Mouse (Mus musculus) right cerebral cortex, adult 18-20 months (tissue): ENCODE measurements around the gene Caskin2.
A peak's percentile ranks its signal among the peaks of the same experiment; 100 is the strongest.
"Not testable (repeated sequence)": the region's sequence is repeated elsewhere in the genome, so short reads cannot be mapped to it uniquely, and the experiment has no call there.

ENCODE experiments used
- DNase-seq: peaks from one replicate; pipeline ENCODE4 v3.0.0; 2022; ENCODE audit warnings: mixed read lengths

Gene Caskin2

GRCm38 (mm10) chr11:115813507-115814296 is at the start of gene Caskin2:
Gene Caskin2 (minus strand): TSS chr11:115813639.
- peak; percentile 88 for DNase-seq

GRCm38 (mm10) chr11:115859143-115859945 is 45.9 kb upstream of the Caskin2 start:
- peak; percentile 68 for DNase-seq

- no peak for DNase-seq
Measured at GRCm38 (mm10) chr11:115858354-115858753, 44.9 kb upstream of the Caskin2 start, which contains the start of gene Myo15b. Gene Myo15b (plus strand): TSS chr11:115858406.

DNA sequence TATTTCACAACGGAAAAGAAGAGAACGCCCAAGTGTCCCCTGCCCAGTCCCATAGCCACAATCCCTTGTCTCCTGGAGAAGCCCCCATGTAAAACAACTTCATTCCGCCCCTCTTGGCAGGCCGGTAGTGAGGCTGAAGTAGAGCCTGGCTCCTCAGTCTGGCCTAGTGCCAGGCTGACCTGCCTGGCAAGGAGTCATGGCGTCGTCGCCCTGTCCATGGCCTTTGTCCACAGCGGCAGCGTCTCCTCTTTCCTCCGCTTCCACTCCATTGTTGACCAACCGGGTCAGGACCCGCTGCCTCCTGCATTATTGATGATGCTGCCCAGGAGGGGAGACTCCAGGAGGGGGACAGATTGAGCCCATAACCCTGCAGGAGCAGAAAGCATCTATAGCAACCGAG is 44.5 kb upstream of the Caskin2 start:
- no peak for DNase-seq

GRCm38 (mm10) chr11:115857146-115857545 is 43.7 kb upstream of the Caskin2 start:
- DNase-seq: not testable (repeated sequence)

- DNase-seq: peak; percentile 52
Measured at GRCm38 (mm10) chr11:115854674-115855073, 41.2 kb upstream of the Caskin2 start.

GRCm38 (mm10) chr11:115845819-115846218 is 32.4 kb upstream of the Caskin2 start:
- no peak for DNase-seq

GRCm38 (mm10) chr11:115844240-115844639 is 30.8 kb upstream of the Caskin2 start:
- DNase-seq: no peak

DNA sequence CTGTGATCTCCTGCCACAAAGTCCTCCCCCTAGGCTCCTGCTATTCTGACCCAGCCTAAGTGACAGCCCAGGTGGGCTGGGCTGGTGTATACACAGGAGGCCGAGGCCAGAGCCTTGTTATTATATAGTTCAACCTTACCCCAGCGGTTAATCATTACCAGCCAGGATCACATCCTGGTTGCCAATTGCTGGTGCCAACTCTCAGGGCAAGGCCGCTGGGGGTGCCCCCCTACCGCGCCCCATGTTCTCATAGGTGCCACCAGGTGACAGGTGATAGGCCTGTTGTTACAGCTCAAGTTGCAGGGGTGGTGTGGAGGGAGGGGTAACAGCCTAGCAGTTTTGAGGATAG is 30.4 kb upstream of the Caskin2 start:
- no peak for DNase-seq

DNA sequence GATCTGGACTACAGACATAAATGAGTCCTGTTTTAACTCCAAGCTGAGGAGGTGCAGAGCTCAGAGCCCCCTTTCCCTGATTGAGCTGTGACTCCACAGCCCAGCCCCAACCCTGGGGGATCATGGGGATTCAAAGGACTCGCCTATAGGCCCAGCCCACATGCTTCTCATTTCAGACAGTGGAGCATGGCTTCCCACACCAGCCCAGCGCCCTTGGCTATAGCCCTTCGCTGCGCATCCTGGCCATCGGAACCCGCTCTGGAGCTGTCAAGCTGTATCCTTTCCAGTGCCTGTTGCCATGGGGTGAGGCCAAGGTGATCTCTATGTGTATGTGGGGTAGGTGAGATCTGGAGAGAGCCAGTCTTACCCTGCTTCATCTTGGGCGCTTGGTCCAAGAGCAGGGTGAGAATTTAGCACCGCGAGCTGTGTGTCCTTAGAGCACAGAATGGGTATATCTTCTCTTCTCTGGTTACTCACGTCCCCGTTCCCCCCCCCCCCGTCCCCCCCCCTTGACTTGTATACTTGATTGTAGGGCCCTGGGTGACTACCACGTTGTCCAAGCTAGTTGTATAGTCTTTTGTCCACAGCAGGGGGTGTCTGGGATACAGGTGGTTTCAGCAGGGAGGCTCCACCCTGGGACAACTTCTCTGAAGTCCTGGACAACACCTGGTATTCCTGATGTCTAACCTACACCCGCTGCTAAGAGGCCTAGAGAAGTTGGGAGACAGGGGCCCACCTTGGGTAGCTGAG is 29.9 kb upstream of the Caskin2 start:
- DNase-seq: no peak

DNA sequence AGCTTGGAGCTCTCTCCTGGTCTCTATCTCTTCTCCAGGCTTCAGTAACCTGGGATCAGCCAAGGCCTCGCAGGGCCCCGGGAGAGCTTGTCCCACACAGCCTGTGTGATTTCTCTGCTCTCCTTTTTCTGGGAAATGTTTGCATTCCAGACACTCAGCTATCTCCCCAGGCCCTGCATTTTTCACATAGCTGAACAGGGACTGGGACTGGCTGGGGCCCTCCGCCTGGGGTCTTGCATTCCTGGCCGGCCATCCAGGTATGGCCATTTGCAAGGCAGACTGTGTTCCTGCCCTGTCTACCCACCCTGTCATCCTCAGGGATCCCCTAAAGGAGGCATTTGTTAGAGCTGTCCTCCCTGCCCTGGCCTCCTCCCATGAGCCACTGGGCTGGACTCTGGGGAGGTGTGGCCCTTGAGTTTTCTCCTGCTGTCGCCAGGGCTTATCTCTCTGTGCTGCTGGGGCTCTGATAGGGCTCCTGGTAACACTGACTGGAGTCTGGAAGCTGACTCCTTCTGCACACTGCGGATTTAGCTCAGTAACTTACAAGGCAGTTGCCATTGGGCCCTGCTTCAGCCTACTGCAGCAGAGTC is 28.6 kb upstream of the Caskin2 start:
- no peak for DNase-seq

- no peak for DNase-seq
Measured at GRCm38 (mm10) chr11:115841044-115841443, 27.6 kb upstream of the Caskin2 start.

- DNase-seq: no peak
Measured at GRCm38 (mm10) chr11:115839732-115840131, 26.3 kb upstream of the Caskin2 start.

- no peak for DNase-seq
Measured at GRCm38 (mm10) chr11:115838895-115839311, 25.5 kb upstream of the Caskin2 start.

- DNase-seq: no peak
Measured at GRCm38 (mm10) chr11:115837606-115838345, 24.3 kb upstream of the Caskin2 start.

DNA sequence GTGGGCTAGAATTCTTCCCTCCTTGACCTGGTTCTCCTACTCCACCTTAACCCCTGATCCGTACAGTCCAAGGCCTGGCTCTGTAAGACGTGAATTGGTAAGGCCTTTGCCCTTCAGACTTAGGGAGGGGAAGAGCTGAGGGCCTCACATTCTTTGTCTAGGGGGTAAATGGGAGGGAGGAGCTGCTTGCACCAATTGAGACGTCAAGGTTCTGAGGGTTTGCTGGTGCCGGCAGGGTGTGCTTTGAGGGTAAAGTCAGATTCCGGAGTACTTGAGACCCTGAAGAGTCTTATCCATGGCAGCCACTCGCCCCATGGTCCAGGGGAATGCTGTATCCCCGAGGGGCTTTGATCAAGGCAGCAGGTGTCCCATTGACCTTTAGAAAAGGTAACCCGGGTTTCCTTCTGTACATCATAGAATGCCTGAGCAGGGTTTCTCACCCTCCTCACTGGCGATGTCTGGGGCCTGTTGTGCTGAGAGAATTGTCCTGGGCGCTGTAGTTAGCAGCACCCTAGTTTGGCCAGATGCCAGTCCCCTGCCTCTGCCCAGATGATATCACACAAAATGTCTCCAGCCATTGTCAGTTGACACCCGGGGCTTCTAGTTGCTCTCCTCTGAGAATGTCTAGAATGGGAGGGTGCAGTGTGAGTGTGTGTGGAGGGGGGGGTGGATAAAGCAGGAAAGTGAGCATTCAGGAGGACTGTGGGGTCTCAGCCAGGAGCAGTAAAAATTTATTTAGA is 23.4 kb upstream of the Caskin2 start:
- no peak for DNase-seq

GRCm38 (mm10) chr11:115834033-115834432 is 20.6 kb upstream of the Caskin2 start:
- no peak for DNase-seq

DNA sequence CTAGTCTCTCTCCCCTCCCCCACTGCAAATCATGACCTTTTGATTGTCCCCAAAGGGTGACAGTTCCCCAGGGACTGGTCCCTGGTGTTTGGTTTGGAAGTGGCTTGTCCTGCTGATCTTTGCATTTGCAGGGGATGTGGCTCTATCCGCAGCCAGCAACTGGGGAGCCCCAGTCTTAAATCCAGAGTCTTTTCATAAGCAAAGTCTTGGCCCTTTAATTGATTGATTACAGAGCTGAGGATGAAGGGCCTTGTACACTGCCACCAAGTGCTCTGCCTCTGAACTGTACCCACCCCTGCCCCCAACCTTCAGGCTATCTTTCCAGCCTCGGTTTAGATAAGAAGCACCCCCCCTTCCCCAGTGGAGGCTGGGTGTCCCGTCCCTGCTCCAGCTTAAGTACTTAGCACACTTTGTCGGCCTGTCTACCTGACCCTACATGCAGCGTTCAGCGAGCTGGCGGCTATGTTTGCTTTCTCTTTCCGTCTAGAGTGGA is 19.6 kb upstream of the Caskin2 start:
- DNase-seq: no peak

DNA sequence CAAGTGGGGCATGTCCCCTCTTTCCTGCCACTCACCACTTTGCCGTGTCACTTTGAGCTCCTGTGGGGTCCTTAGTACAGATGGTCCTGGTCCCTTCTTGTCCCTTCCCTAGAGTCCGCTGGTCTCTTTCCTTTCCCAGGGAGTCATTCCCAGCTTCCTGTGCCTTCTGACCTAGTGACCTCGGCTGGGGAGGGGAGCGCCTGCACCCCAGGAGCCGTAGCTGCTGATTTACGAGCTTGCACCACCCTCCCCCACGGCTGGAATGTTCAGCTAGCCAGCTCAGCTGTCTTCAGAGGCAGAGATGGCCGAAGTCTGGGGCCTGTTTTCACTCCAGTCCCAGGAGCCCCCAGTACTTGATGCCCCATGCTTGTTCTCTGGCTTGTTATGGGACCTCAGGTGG is 19.1 kb upstream of the Caskin2 start:
- no peak for DNase-seq

- no peak for DNase-seq
Measured at GRCm38 (mm10) chr11:115832064-115832463, 18.6 kb upstream of the Caskin2 start.

GRCm38 (mm10) chr11:115831518-115831917 is 18.1 kb upstream of the Caskin2 start:
- DNase-seq: no peak
